ENCODE assay signal across 9 mouse cellular contexts in the genomic region with DNA sequence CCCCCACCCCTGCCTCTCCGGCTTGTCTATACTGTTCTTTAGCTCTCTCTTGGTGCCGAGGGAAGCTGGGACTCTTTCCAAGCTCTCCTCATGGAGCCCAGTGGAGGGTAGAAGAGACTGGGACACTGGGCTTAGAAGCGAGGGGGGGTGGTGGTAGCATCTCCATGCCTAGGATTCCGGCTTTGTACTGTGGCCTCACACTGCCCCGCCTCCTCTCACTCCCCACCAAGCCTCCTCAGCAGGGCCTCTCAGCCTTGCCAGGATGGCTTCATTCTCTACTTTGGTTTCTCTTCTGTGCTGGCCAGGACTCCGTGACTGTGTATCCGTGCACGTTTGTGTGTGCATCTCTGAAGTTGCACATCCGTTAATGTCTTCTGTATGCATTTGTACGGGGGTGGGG.
DNase-seq lines count a peak whose midpoint lies in the region; ATAC-seq and TF ChIP-seq lines count a peak whose summit lies in the region.
"Had no signal": no experiment of that assay in that cellular context is flagged by ENCODE, and none has a peak within 500 bp of the region (broad histone marks: within the 10 kb centered on the region; RNA-seq: fewer than 3 reads in every experiment).

No protein-coding gene starts in this region.

- H3K9ac ChIP-seq in lung, embryonic 16.5 days (ENCODE audit: low read length), result no peak overlapping the region; the same call in 1 of the 2 replicates
- H3K9ac ChIP-seq in forebrain, embryonic 13.5 days, result 0 out of 2 replicates have a peak overlapping the region, but pooled peaks have one; percentile 17
- no peak overlapping the region for H3K9ac ChIP-seq in intestine, postnatal 0 days (ENCODE audit: low read depth, low read length)
- H3K9ac ChIP-seq in stomach, embryonic 15.5 days, result no peak overlapping the region

- H3K27me3 ChIP-seq in lung, embryonic 16.5 days (ENCODE audit: control insufficient read depth, insufficient read depth, low read depth, low read length), result 0 out of 2 replicates have a peak, but pooled peaks cover 2% of the 10 kb centered on the region
- H3K27me3 ChIP-seq in forebrain, embryonic 13.5 days, result no peaks in the 10 kb centered on the region
- no peaks in the 10 kb centered on the region for H3K27me3 ChIP-seq in intestine, postnatal 0 days (replicated peaks; ENCODE audit: control insufficient read depth, insufficient read depth, low read length)
- H3K27me3 ChIP-seq in stomach, embryonic 15.5 days (replicated peaks), result no peaks in the 10 kb centered on the region
- H3K27me3 ChIP-seq: Patski had no signal

- H3K4me1 ChIP-seq in lung, embryonic 16.5 days (replicated peaks; ENCODE audit: control insufficient read depth, insufficient read depth, low read length), result peaks cover 13% of the 10 kb centered on the region
- H3K4me1 ChIP-seq in forebrain, embryonic 13.5 days, result peaks cover 16% of the 10 kb centered on the region
- H3K4me1 ChIP-seq in intestine, postnatal 0 days (replicated peaks; ENCODE audit: control insufficient read depth, insufficient read depth, low read length), result no peaks in the 10 kb centered on the region
- peaks cover 21% of the 10 kb centered on the region; the same call in 1 of the 2 replicates for H3K4me1 ChIP-seq in stomach, embryonic 15.5 days

- peak overlapping the region; percentile 55 for H3K4me2 ChIP-seq in lung, embryonic 16.5 days (ENCODE audit: low read depth, low read length)
- peak overlapping the region; percentile 51 for H3K4me2 ChIP-seq in forebrain, embryonic 13.5 days
- peak overlapping the region; percentile 57 for H3K4me2 ChIP-seq in intestine, postnatal 0 days (replicated peaks; ENCODE audit: low read depth)
- peak overlapping the region; percentile 55 for H3K4me2 ChIP-seq in stomach, embryonic 15.5 days

- H3K9me3 ChIP-seq in lung, embryonic 16.5 days (ENCODE audit: control insufficient read depth, low read length), result no peaks in the 10 kb centered on the region
- no peaks in the 10 kb centered on the region for H3K9me3 ChIP-seq in forebrain, embryonic 13.5 days (replicated peaks)
- H3K9me3 ChIP-seq in intestine, postnatal 0 days (ENCODE audit: control insufficient read depth), result no peaks in the 10 kb centered on the region
- no peaks in the 10 kb centered on the region for H3K9me3 ChIP-seq in stomach, embryonic 15.5 days

- DNase-seq in lung, postnatal 4 days, result no peak
- no peak for DNase-seq in thymus, postnatal 10 days (ENCODE audit: low spot score in 2 of 2)
- no peak for DNase-seq in MN1 (ENCODE audit: low spot score)
- DNase-seq: layer of hippocampus, postnatal 36 days had no signal

- peak overlapping the region; percentile 25 for H3K4me3 ChIP-seq in lung, embryonic 16.5 days (ENCODE audit: low read length)
- H3K4me3 ChIP-seq in forebrain, embryonic 13.5 days, result no peak overlapping the region
- H3K4me3 ChIP-seq in intestine, postnatal 0 days (ENCODE audit: low read depth, low read length), result no peak overlapping the region
- peak overlapping the region; percentile 19 for H3K4me3 ChIP-seq in stomach, embryonic 15.5 days (replicated peaks)

- peak; percentile 53 for ATAC-seq in lung, embryonic 16.5 days (ENCODE audit: low read depth)
- 0 out of 2 replicates have a peak, but pooled peaks have one; percentile 21 for ATAC-seq in forebrain, embryonic 13.5 days
- no peak for ATAC-seq in intestine, postnatal 0 days
- peak; percentile 29; the same call in 1 of the 2 replicates for ATAC-seq in stomach, embryonic 15.5 days (ENCODE audit: insufficient read depth, low FRiP score, low read depth)
- ATAC-seq: Patski had no signal

- H3K36me3 ChIP-seq in lung, embryonic 16.5 days (ENCODE audit: control insufficient read depth, insufficient read depth, low read length), result no peaks in the 10 kb centered on the region
- no peaks in the 10 kb centered on the region for H3K36me3 ChIP-seq in forebrain, embryonic 13.5 days (ENCODE audit: poor library complexity, severe bottlenecking)
- no peaks in the 10 kb centered on the region for H3K36me3 ChIP-seq in intestine, postnatal 0 days (ENCODE audit: control insufficient read depth, insufficient read depth)
- no peaks in the 10 kb centered on the region for H3K36me3 ChIP-seq in stomach, embryonic 15.5 days

- 13% methylated on average over 10 of the region's 10 CpGs for WGBS in lung, embryonic 16.5 days
- WGBS in forebrain, embryonic 13.5 days, result 9% methylated on average over 10 of the region's 10 CpGs
- WGBS in intestine, postnatal 0 days, result 22% methylated on average over 10 of the region's 10 CpGs
- 15% methylated on average over 10 of the region's 10 CpGs for WGBS in stomach, embryonic 15.5 days

- H3K27ac ChIP-seq in lung, embryonic 16.5 days (ENCODE audit: low read length), result no peak overlapping the region
- no peak overlapping the region for H3K27ac ChIP-seq in forebrain, embryonic 13.5 days
- H3K27ac ChIP-seq in intestine, postnatal 0 days (ENCODE audit: low read depth, low read length), result no peak overlapping the region
- H3K27ac ChIP-seq in stomach, embryonic 15.5 days, result peak overlapping the region; percentile 40; the same call in 1 of the 2 replicates

- no peak for TF ChIP-seq CTCF in intestine, postnatal 0 days (IDR thresholded peaks at IDR 0.05; ENCODE audit: low read depth)

Comparison
In these comparisons a context has a peak if more than half of its experiments do, and no peak if none do; other contexts are left out.
1. H3K4me3 ChIP-seq: peak in lung, embryonic 16.5 days (single experiment) and stomach, embryonic 15.5 days (single experiment); none in forebrain, embryonic 13.5 days (single experiment) and intestine, postnatal 0 days (single experiment).
2. Peak in every context shown above with its lines, with median percentiles within 50 percentile points of each other: H3K4me2 ChIP-seq.